Mouse (Mus musculus) T-helper 1 cell (primary cell): Measurements from ENCODE around the gene Nfia.

Experiments used
- in situ Hi-C: fragments of 300-600 bp; cut with MboI, MseI; formaldehyde crosslinking; loops from one replicate; pipeline ENCODE4 v1.15.1; 2025; ENCODE audit warnings: high pct_unique_total_duplicates

The Nfia gene

DNA sequence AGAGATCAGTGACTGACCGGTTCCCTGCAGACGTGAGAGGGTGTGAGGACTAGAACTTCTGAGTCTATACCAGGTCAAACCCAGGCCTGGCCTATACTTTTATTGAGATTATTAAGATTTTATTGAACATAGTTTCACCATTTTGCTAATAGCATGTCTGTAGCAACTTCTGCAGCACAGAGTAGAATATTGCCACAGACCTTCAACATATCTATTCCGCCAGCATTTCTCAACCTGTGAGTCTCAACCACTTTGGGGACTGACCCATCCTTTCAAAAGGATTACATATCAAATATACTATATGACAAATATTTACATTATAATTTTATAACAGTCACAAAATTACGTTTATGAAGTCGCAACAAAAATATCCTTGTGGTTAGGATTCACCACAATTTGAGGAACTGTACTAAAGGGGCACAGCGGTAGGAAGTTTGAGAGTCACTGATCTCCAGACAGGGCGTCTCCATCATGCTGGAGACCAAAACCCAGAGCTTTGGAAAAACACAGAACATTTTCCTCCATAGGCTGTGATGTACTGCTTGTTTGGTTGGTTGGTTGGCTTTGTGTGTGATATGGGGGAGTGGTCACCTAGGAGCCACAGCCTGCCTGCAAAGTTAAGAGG, 284.0 kb downstream of the Nfia start:
- in situ Hi-C loops, result no loop called here

- in situ Hi-C loops, result no loop called here
Measured at GRCm38 (mm10) chr4:98057246-98057645, 284.7 kb downstream of the Nfia start.

DNA sequence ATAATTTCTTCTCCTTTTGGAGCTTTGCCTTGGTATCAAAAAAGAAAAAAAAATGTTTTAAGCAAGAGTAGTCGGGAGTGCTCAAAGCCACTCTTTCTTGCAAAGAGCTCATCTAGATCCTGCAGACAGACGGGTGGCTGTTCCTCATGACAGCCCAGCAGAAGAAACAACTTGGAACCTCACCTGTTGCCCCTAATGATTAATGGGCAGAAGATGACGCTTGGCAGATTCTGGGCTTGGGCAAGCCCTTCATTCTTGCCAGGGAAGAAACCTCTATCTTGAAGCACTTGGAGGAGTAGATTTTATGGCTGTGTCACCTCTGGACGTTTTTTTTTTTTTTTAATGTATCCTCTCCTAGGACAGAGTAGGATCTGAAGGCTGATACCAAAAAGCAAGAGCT, 285.2 kb downstream of the Nfia start:
- in situ Hi-C loops, result no loop called here

- in situ Hi-C loops, result no loop called here
Measured at GRCm38 (mm10) chr4:98058182-98058581, 285.6 kb downstream of the Nfia start.

DNA sequence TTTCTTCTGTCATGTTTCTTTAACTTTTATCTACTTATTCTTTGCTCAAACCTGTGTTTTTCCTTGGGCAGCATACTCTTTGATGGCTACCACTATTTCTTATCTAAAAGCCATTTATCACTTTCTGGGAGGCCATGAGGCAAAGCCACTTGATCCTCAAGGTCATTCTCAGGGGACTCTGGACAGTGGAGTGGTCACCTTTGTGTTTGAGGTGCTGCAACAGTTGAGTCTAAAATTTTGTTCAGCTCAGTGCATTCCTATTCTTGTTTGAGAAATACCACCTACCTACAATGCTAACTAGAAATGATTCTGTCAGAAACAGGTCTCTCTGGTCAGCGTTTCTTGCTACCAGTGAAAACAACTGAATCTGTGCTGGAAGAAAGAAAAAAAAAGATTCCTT, 288.1 kb downstream of the Nfia start:
- in situ Hi-C loops, result no loop called here

DNA sequence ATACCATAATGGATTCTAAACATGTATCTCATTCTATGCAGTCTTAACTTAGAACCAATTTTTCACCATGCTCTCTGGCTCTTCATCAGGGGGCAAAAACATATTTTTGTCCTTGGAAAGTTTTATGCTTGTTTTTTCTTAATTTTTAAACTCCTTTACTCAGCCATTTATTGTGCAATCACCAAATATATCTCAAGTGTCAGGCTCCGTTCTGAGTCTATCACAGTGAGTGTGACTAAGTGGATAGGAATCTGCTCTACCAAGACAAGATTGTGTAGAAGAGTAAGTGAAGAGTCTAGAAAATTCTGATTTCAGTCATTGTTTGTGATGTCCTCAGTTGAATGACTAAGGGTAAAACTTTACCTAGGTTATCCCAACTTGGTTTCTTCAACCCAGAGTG, 288.6 kb downstream of the Nfia start:
- in situ Hi-C loops, result no loop called here

- in situ Hi-C loops, result no loop called here
Measured at GRCm38 (mm10) chr4:98063280-98063679, 290.7 kb downstream of the Nfia start.

DNA sequence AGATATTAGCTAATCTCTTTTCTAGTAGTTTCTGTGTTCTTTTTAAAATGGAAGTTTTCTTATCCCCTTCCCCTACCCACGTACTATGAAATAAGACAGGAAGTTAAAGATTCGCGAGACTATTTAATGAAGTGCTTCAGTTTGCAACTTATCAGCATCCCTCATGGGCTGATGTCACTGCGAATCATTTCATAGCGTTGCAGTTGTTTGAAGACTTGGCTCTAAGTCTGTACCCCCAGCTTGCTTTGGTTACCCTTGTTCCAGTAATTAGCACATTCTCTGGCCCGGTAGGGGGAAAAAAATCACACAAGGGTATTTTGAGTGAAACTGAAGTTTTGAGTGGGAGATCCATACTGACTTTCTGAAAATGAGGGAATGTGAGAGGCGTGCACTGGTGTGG, 303.6 kb downstream of the Nfia start:
- in situ Hi-C loops, result no loop called here

GRCm38 (mm10) chr4:98076624-98077023, 304.1 kb downstream of the Nfia start:
- in situ Hi-C loops, result no loop called here

GRCm38 (mm10) chr4:98080586-98080985, 308.1 kb downstream of the Nfia start:
- in situ Hi-C loops, result no loop called here

- in situ Hi-C loops, result no loop called here
Measured at GRCm38 (mm10) chr4:98081962-98082361, 309.4 kb downstream of the Nfia start.

DNA sequence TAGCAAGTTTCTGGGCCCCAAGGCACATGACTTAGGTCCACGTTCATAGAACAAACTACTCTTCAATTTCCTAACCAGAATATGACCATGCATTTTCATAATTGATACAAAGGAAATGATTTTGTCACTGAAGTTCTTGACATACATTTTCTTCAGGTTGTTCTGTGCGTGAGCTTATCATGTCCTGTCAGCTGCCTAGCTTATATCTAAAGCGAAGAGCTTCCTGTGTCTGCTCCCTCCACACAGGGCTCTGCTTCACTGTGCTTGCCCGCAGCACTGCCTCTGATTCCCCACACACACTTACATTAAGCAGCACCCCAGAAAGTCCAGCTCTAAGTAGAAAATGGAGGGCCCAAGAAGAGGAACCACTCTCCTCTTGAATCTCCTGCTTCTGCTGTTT, 310.0 kb downstream of the Nfia start:
- in situ Hi-C loops, result no loop called here

GRCm38 (mm10) chr4:98085060-98085459, 312.5 kb downstream of the Nfia start:
- in situ Hi-C loops, result no loop called here

GRCm38 (mm10) chr4:98086976-98087375, 314.4 kb downstream of the Nfia start:
- in situ Hi-C loops, result no loop called here

DNA sequence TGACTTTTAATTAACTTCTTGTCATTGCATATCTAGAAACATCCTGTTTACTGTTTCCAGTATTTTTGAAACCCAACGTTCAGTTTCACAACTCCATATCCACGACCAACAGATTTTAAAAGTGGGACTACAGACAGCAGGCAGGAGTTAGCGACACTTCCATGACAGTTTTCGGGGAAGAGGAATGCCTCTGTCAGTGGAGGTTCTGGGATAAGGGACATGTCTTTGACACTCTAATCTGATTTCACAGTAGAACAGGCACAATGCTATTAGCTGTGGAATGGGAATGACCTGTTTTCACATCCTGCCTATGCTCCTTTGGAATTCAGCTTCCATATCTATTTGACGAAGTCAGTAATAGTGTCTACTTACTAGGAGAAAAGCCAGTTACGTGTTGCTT, 317.5 kb downstream of the Nfia start:
- in situ Hi-C loops, result no loop called here

DNA sequence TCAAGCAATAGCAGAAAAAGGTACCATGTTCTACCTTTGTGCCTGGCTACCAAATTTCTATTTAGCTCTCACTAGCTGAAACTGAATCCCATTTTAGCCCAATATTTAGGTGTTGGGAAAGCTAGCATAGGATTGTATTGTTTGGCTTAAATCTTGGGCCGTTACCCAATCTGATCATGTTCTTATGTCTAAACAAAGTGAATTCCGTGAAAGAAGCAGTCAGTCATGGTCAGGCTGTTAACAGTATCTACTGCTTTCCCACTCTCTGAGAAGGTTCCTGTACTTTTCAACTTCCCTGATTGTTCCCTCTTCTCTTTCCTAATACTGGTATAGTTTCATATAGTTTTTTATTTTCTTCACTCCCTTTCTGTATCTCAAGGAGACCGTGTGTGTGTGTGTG, 318.1 kb downstream of the Nfia start:
- in situ Hi-C loops, result no loop called here

DNA sequence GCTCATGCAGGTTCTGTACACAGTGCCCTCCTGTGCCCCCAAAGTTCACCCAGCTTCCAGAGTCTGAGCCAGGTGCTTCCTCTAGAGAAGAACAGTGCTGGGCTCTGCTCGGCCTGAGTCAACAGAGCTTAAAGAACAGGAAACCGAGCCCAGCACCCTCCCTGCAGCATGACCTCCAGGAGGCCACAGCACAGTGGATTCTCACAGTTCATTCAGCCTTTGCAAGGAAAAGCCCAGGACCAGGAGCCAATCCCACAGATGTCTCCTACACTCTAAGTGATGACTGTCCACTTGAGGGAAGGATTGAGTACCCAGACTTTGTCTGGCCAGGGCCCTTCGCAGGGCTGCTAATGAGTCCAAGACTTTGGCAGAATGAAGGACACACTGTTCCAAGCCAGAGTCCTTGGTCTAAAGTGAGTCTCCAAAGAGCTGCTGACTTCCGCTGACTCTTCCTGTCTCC, 318.9 kb downstream of the Nfia start:
- in situ Hi-C loops, result no loop called here

DNA sequence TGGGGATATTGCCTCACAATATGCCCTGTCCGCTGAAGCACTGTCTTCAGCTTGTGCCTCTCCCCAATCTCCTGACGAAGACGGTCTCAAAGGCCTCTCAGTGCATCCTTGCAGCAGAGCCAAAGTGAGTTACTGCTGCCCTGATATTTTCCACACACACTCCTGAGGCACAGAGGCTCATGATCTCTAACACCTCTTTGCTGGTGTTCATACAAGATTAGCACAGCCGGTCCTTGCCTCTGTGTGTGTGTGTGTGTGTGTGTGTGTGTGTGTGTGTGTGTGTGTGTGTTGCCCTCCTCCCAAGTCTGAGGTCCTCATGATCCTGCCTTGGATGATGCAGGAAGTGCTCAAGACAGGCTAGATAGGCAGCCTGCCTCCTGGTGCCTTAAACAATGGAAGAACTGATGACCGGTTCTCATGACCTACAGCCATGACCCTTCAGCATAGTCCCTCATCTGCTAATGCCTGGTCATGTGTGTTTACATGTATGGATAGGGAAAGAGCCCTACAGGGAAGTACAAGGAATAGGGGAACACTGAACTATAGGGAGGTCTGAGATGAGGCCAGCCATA, 319.5 kb downstream of the Nfia start:
- in situ Hi-C loops, result no loop called here

GRCm38 (mm10) chr4:98094112-98094805, 321.7 kb downstream of the Nfia start:
- in situ Hi-C loops, result no loop called here

DNA sequence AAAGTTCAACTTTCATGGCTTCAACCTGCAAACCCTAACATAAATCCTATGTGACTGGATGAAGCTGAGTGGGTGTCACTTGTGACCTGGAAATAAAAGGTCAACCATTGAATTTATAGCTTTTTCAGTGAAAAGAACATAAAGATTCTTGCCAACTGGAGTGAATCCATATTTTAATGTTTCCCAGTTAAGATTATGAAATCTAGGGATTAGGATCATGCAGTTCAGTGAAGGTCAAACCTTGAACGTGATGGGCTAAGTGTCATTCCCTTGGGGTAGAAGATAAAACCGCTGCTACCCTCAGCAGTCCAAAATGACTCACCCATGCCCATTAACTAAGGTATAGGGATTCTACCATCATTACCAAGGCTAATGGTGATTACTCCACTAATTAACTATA, 322.5 kb downstream of the Nfia start:
- in situ Hi-C loops, result no loop called here

GRCm38 (mm10) chr4:98097013-98097566, 324.6 kb downstream of the Nfia start:
- in situ Hi-C loops, result no loop called here

DNA sequence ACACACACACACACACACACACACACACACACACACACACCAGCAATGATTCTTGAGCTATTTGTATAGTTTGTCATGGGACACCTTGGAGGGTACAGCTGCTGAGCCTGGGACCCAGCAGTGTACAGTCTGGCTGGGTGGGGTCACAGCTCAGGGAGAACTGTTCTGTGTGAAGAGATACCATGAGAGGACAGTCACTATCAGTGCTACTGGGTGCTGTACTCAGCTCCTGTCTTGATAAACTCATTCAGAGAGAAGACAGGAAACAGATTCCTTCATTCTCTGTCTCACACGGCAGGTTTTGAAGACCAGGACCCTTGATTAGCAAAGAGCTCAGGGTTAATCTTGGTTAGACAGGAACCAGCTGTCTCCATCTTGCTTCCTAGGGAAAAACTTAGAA, 326.1 kb downstream of the Nfia start:
- in situ Hi-C loops, result no loop called here

DNA sequence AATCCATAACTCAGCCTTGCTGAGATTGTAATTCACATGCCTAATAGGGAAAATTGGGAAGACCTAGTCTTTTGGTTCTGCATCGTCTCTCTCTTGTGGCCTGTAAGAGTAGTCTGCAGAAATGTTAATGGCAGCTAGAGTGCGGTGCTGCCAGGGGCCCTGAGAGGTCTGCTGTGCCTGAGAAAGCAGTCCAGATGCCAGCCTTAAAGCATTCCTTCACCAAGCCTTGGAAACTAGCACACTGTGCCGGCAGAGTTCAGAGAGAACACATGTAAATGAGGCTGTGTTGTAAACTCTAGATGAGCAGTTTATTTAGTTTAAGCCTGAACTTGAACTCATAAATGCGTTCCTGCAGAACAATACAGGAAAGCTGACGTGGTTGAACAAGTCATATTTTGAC, 326.9 kb downstream of the Nfia start:
- in situ Hi-C loops, result no loop called here
